Mouse (Mus musculus) small intestine, adult 2 months (tissue): ENCODE data around the gene Krt18. TPM values are rescaled to one million over a fixed set of nuclear protein-coding genes. Genes with fewer than 3 reads are reported as not detected.

Experiments
- H3K27ac ChIP-seq: fragments of 200-500 bp; 2 replicates; pipeline ENCODE4 v1.5.1; 2012; ENCODE audit warnings: low read depth, low read length, control low read depth, inconsistent platforms; ENCODE audit not compliant: insufficient read depth
- H3K27me3 ChIP-seq: fragments of 200-500 bp; 2 replicates; pipeline ENCODE4 v1.6.1; 2012; ENCODE audit warnings: mild to moderate bottlenecking, moderate library complexity, low read length, inconsistent platforms; ENCODE audit not compliant: control insufficient read depth, insufficient read depth
- H3K36me3 ChIP-seq: fragments of 200-500 bp; 2 replicates; pipeline ENCODE4 v1.6.1; 2012; ENCODE audit warnings: mild to moderate bottlenecking, low read length, control low read depth, inconsistent platforms; ENCODE audit not compliant: control insufficient read depth, insufficient read depth
- H3K4me1 ChIP-seq: fragments of 200-500 bp; 2 replicates; pipeline ENCODE4 v1.6.1; 2012; ENCODE audit warnings: low read length, inconsistent platforms, mixed read lengths; ENCODE audit not compliant: control insufficient read depth, insufficient read depth, insufficient read length
- H3K4me3 ChIP-seq: fragments of 200-500 bp; 2 replicates; pipeline ENCODE4 v1.5.1; 2012; ENCODE audit warnings: low read depth, mild to moderate bottlenecking, control low read depth, inconsistent platforms, low read length, moderate library complexity
- CTCF ChIP-seq: fragments of 200-500 bp; IDR thresholded peaks from 2 replicates; pipeline ENCODE4 v1.5.1; 2012; ENCODE audit warnings: low read depth, mild to moderate bottlenecking, control low read depth, inconsistent platforms, low read length, moderate library complexity, mixed read lengths; ENCODE audit not compliant: insufficient replicate concordance, insufficient read length; ENCODE audit errors: extremely low read depth
- POLR2A ChIP-seq: fragments of 200-500 bp; IDR thresholded peaks from 2 replicates; pipeline ENCODE4 v1.6.1; 2012; ENCODE audit warnings: low read depth, mild to moderate bottlenecking, control low read depth, inconsistent platforms, low read length, moderate library complexity
- WGBS: fragments of 180-500 bp; shearing (Covaris S2); methylation state at CpG from one replicate; pipeline ENCODE4 v1.1.7; 2018; 5-methylcytosine and 5-hydroxymethylcytosine counted together
- polyA plus RNA-seq: library from polyadenylated mRNA; depleted of rRNA; stranded (reverse); fragments of >200 nt; gene quantifications from 2 replicates; pipeline ENCODE4 v1.2.3, GENCODE M21; 2012

Krt18 gene
- polyA plus RNA-seq, 1 experiment = 200 TPM

- Histone ChIP-seq H3K36me3 (peaks cover 47% of the 10 kb centered on the region), H3K27me3 (no peaks in the 10 kb centered on the region), H3K4me3 (peak overlapping the region; percentile 82), H3K27ac (peak overlapping the region; percentile 98), H3K4me1 (peaks cover 25% of the 10 kb centered on the region; the same call in 1 of the 2 replicates)
- 4% methylated on average over 34 of the region's 34 CpGs for WGBS
- TF ChIP-seq CTCF (no peak), POLR2A (peak; percentile 54)
These were observed 25.1 kb upstream of the Krt18 start for GRCm38 (mm10) chr15:102002646-102003488.

GRCm38 (mm10) chr15:102003516-102003915 lies 24.5 kb upstream of the Krt18 start:
- Histone ChIP-seq H3K36me3 (peaks cover 40% of the 10 kb centered on the region), H3K27me3 (no peaks in the 10 kb centered on the region), H3K4me1 (peaks cover 27% of the 10 kb centered on the region; the same call in 1 of the 2 replicates), H3K4me3 (peak overlapping the region; percentile 82), H3K27ac (peak overlapping the region; percentile 98)
- no peak for TF ChIP-seq CTCF
- TF ChIP-seq POLR2A = no peak
- WGBS = 18% methylated on average over 12 of the region's 12 CpGs

GRCm38 (mm10) chr15:102004189-102004588 lies 23.8 kb upstream of the Krt18 start, which contains the start of gene Krt8:
Gene Krt8 (minus strand): TSS chr15:102004482.
- peak; percentile 69; the same call in 1 of the 2 replicates for TF ChIP-seq CTCF
- peak; percentile 95 for TF ChIP-seq POLR2A
- peaks cover 29% of the 10 kb centered on the region; the same call in 1 of the 2 replicates for H3K4me1 ChIP-seq
- WGBS = 17% methylated on average over 11 of the region's 11 CpGs
- H3K27me3 ChIP-seq = no peaks in the 10 kb centered on the region
- peak within 1 kb of the TSS; percentile 82 for H3K4me3 ChIP-seq
- peaks cover 33% of the 10 kb centered on the region for H3K36me3 ChIP-seq
- peak within 1 kb of the TSS; percentile 98 for H3K27ac ChIP-seq

GRCm38 (mm10) chr15:102005290-102005689 lies 22.7 kb upstream of the Krt18 start:
- Histone ChIP-seq H3K36me3 (peaks cover 23% of the 10 kb centered on the region), H3K4me3 (peak overlapping the region; percentile 22; the same call in 1 of the 2 replicates), H3K4me1 (peaks cover 36% of the 10 kb centered on the region; the same call in 1 of the 2 replicates), H3K27me3 (no peaks in the 10 kb centered on the region), H3K27ac (peak overlapping the region; percentile 98)
- 21% methylated on average over 4 of the region's 4 CpGs for WGBS
- TF ChIP-seq CTCF (no peak), POLR2A (no peak)

- Histone ChIP-seq H3K36me3 (peaks cover 13% of the 10 kb centered on the region), H3K4me3 (peak overlapping the region; percentile 26), H3K27ac (peak overlapping the region; percentile 98), H3K4me1 (peaks cover 37% of the 10 kb centered on the region; the same call in 1 of the 2 replicates), H3K27me3 (no peaks in the 10 kb centered on the region)
- 19% methylated on average over 11 of the region's 11 CpGs for WGBS
- no peak for TF ChIP-seq POLR2A
- TF ChIP-seq CTCF = no peak
These were observed 21.7 kb upstream of the Krt18 start for GRCm38 (mm10) chr15:102006317-102006716.

GRCm38 (mm10) chr15:102007097-102008069 lies 20.6 kb upstream of the Krt18 start:
- peak overlapping the region; percentile 98 for H3K27ac ChIP-seq
- H3K36me3 ChIP-seq = peaks cover 5% of the 10 kb centered on the region
- WGBS = 25% methylated on average over 12 of the region's 12 CpGs
- no peak for TF ChIP-seq POLR2A
- TF ChIP-seq CTCF = no peak
- H3K27me3 ChIP-seq = no peaks in the 10 kb centered on the region
- peaks cover 37% of the 10 kb centered on the region for H3K4me1 ChIP-seq
- H3K4me3 ChIP-seq = no peak overlapping the region; the same call in 1 of the 2 replicates
